Mouse (Mus musculus) intestine, postnatal 0 days (tissue): ENCODE measurements around the gene Wwc2. TPM values are rescaled to one million over a fixed set of nuclear protein-coding genes. Genes with fewer than 3 reads are reported as not detected.

ENCODE experiments used
- ATAC-seq: fragments of 200-750 bp; cut with Nextera tagmentation; 2 replicates; pipeline ENCODE4 v1.8.0; 2017; ENCODE audit warnings: mild to moderate bottlenecking, moderate TSS enrichment, moderate library complexity
- H3K27ac ChIP-seq: fragments of 300-500 bp; sonication (generic); 2 replicates; pipeline ENCODE4 v1.5.1; 2014; ENCODE audit warnings: mild to moderate bottlenecking, low read depth, low read length, moderate library complexity
- H3K27me3 ChIP-seq: fragments of 300-500 bp; sonication (generic); replicated peaks from 2 replicates; pipeline ENCODE4 v1.6.1; 2014; ENCODE audit warnings: low read length, mixed read lengths; ENCODE audit not compliant: control insufficient read depth, insufficient read depth
- H3K36me3 ChIP-seq: fragments of 300-500 bp; sonication (generic); 2 replicates; pipeline ENCODE4 v1.6.1; 2014; ENCODE audit warnings: mild to moderate bottlenecking, moderate library complexity; ENCODE audit not compliant: control insufficient read depth, insufficient read depth
- H3K4me1 ChIP-seq: fragments of 300-500 bp; sonication (generic); replicated peaks from 2 replicates; pipeline ENCODE4 v1.6.1; 2014; ENCODE audit warnings: antibody characterized with exemption, low read length, mixed read lengths; ENCODE audit not compliant: control insufficient read depth, insufficient read depth
- H3K4me2 ChIP-seq: fragments of 300-500 bp; sonication (generic); replicated peaks from 2 replicates; pipeline ENCODE4 v1.6.1; 2014; ENCODE audit warnings: low read depth, mild to moderate bottlenecking, moderate library complexity
- H3K4me3 ChIP-seq: fragments of 300-500 bp; sonication (generic); 2 replicates; pipeline ENCODE4 v1.5.1; 2014; ENCODE audit warnings: low read depth, low read length
- H3K9ac ChIP-seq: fragments of 300-500 bp; sonication (generic); 2 replicates; pipeline ENCODE4 v1.6.1; 2014; ENCODE audit warnings: mild to moderate bottlenecking, low read depth, low read length
- H3K9me3 ChIP-seq: fragments of 300-500 bp; sonication (generic); 2 replicates; pipeline ENCODE4 v1.6.1; 2016; ENCODE audit warnings: mixed run types; ENCODE audit not compliant: control insufficient read depth
- CTCF ChIP-seq: sonication (generic); IDR thresholded peaks from 2 replicates; pipeline ENCODE4 v1.5.1; 2016; ENCODE audit warnings: low read depth, mild to moderate bottlenecking, control low read depth, antibody characterized with exemption, moderate library complexity
- WGBS: fragments of 180-500 bp; shearing (Covaris S2); extraction: QIAGEN DNeasy Blood & Tissue Kit; methylation state at CpG from one replicate; pipeline ENCODE4 v1.1.7; 2014; 5-methylcytosine and 5-hydroxymethylcytosine counted together
- polyA plus RNA-seq: library from polyadenylated mRNA; unstranded; fragments of >200 nt; fragmentation: Nextera tagmentation; extraction: Ambion mirVana; gene quantifications from 2 replicates; pipeline ENCODE4 v1.2.1, GENCODE M21; 2015

Gene Wwc2
- polyA plus RNA-seq, 1 experiment from 2014 or later: 6.7 TPM

DNA sequence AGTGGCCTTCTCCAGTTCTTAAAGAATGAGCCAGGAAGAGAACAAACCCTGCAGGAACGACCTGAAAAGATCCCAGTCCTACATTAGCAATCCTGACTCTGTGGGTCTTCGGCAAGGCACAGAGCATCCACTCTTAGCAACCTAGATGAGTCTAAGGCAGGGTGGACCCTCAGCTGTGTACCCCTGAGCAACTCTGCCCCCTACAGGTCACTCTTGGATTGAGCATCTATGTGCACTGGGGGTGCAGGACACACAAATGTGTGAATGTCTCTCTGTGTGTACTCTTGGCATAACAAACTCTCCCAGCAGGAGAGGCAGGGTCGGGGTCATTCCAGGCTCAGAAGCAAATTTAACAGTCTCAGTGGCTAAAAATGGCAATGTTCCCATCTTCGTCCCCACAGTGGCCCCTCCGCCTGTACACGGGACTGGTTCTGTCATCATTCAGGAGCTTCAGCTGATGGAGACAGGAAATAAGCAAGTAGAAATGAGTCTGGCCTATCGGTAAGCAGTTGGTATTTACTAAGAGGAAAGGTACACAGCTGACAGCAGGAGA is 39.3 kb downstream of the Wwc2 start:
- Histone ChIP-seq H3K27me3 (no peaks in the 10 kb centered on the region), H3K36me3 (no peaks in the 10 kb centered on the region), H3K9me3 (no peaks in the 10 kb centered on the region), H3K4me1 (no peaks in the 10 kb centered on the region), H3K9ac (no peak overlapping the region), H3K4me2 (no peak overlapping the region), H3K4me3 (no peak overlapping the region), H3K27ac (no peak overlapping the region)
- TF ChIP-seq CTCF: peak; percentile 66
- WGBS: 59% methylated on average over 7 of the region's 7 CpGs
- ATAC-seq: no peak

GRCm38 (mm10) chr8:47948836-47949235 is 41.9 kb downstream of the Wwc2 start:
- Histone ChIP-seq H3K4me2 (no peak overlapping the region), H3K27ac (no peak overlapping the region), H3K9ac (no peak overlapping the region), H3K27me3 (no peaks in the 10 kb centered on the region), H3K4me1 (no peaks in the 10 kb centered on the region), H3K4me3 (no peak overlapping the region), H3K36me3 (no peaks in the 10 kb centered on the region), H3K9me3 (no peaks in the 10 kb centered on the region)
- ATAC-seq: no peak
- 85% methylated on average over 4 of the region's 4 CpGs for WGBS
- TF ChIP-seq CTCF: no peak

GRCm38 (mm10) chr8:47947672-47948618 is 42.8 kb downstream of the Wwc2 start:
- WGBS: 60% methylated on average over 19 of the region's 19 CpGs
- H3K4me3 ChIP-seq: no peak overlapping the region
- no peaks in the 10 kb centered on the region for H3K27me3 ChIP-seq
- no peaks in the 10 kb centered on the region for H3K9me3 ChIP-seq
- H3K4me1 ChIP-seq: no peaks in the 10 kb centered on the region
- H3K27ac ChIP-seq: no peak overlapping the region
- no peaks in the 10 kb centered on the region for H3K36me3 ChIP-seq
- no peak for ATAC-seq
- H3K9ac ChIP-seq: no peak overlapping the region
- peak overlapping the region; percentile 10; the same call in 1 of the 2 replicates for H3K4me2 ChIP-seq
- no peak for TF ChIP-seq CTCF

DNA sequence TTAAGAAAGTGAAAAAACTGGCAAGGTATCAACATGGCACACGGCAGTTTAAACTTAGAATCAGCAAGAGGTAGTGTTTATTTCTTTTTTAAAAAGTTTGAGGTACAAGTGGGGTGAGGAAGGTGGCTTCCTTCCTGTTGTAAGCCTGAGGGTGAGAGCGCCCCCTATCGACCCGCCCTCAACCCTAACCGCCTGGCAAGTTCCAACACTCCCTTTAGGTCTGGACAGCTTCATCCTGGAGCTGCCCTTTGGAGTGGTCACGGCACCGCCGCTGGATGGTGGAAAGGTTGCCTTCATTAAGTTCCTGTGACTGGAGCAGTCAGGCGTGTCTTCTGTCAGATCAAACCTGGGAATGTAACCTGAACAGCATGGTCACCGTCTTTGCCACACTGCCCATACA is 47.7 kb downstream of the Wwc2 start:
- no peak overlapping the region for H3K9ac ChIP-seq
- 71% methylated on average over 10 of the region's 10 CpGs for WGBS
- H3K27me3 ChIP-seq: no peaks in the 10 kb centered on the region
- TF ChIP-seq CTCF: peak; percentile 52
- no peak overlapping the region for H3K27ac ChIP-seq
- H3K36me3 ChIP-seq: no peaks in the 10 kb centered on the region
- ATAC-seq: no peak
- no peak overlapping the region for H3K4me2 ChIP-seq
- H3K4me1 ChIP-seq: no peaks in the 10 kb centered on the region
- H3K9me3 ChIP-seq: no peaks in the 10 kb centered on the region
- H3K4me3 ChIP-seq: no peak overlapping the region

DNA sequence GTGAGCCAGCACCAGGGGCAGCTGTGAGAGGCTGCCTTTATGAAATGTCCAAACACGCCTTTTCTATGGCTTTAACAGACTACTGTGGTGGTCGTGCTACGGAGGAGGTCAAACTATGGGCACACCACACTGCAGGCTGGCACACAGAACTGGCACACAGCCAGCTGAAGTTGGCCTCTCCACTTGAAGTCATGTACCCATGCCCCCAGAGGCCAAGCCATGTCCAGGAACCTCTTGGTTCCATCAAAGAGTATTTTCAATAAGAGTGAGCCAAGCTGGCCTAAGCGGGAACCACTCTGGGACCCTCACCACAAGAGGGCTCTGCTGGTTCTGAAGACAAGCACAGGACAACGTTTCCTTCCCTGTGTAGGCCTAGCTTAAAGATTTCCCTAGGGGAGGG is 49.7 kb downstream of the Wwc2 start:
- Histone ChIP-seq H3K9ac (no peak overlapping the region), H3K9me3 (no peaks in the 10 kb centered on the region), H3K4me3 (no peak overlapping the region), H3K4me1 (no peaks in the 10 kb centered on the region), H3K36me3 (no peaks in the 10 kb centered on the region), H3K4me2 (no peak overlapping the region), H3K27ac (0 out of 2 replicates have a peak overlapping the region, but pooled peaks have one; percentile 46), H3K27me3 (no peaks in the 10 kb centered on the region)
- peak; percentile 43 for TF ChIP-seq CTCF
- no peak for ATAC-seq
- WGBS: 55% methylated on average over 5 of the region's 5 CpGs
